In genomic region chr15:52820796-52821195, GRCm38 (mm10) we compare ENCODE assay signal across 16 mouse cellular contexts.
DNase-seq lines count a peak whose midpoint lies in the region.
"Had no signal": no experiment of that assay in that cellular context is flagged by ENCODE, and none has a peak within 500 bp of the region (broad histone marks: within the 10 kb centered on the region; RNA-seq: fewer than 3 reads in every experiment).

No protein-coding gene starts in this region.

- DNase-seq in heart, adult 11 months, result peak; percentile 58
- DNase-seq in heart, adult 9 months (ENCODE audit: low spot score in 2 of 2), result no peak
- DNase-seq in adrenal gland, adult 8-10 months, result peak; percentile 75
- peak; percentile 15 for DNase-seq in adrenal gland, postnatal 25 days
- DNase-seq in testis, postnatal 10 days (ENCODE audit: low spot score), result no peak
- no peak for DNase-seq in right cerebral cortex, postnatal 4 days
- no peak for DNase-seq in cerebellum, postnatal 36 days
- DNase-seq: cerebellum, adult 11-12 months; cerebellum, adult 9-10 months; cerebellum, postnatal 14 days; forebrain, postnatal 0 days; gastrocnemius, adult 2 months; gastrocnemius, postnatal 14 days; heart, adult 18-20 months; heart, postnatal 14 days; heart, postnatal 4 days had no signal

Comparison
In these comparisons a context has a peak if more than half of its experiments do, and no peak if none do; other contexts are left out.
1. DNase-seq: peak in heart, adult 11 months (single experiment), adrenal gland, adult 8-10 months (single experiment) and adrenal gland, postnatal 25 days (single experiment); none in heart, adult 9 months (0 of 2), testis, postnatal 10 days (single experiment), right cerebral cortex, postnatal 4 days (single experiment) and cerebellum, postnatal 36 days (0 of 2).